Mouse (Mus musculus): ENCODE measurements around the gene Cep104.

The Cep104 gene

GRCm38 (mm10) chr4:153974431-153975291 lies at the start of gene Cep104, which contains the start of gene Dffb:
Gene Cep104, plus strand, starts transcription at chr4:153975194.
Gene Dffb, minus strand, starts transcription at chr4:153975126.
- peak; percentile 97 to 98 for DNase-seq

DNA sequence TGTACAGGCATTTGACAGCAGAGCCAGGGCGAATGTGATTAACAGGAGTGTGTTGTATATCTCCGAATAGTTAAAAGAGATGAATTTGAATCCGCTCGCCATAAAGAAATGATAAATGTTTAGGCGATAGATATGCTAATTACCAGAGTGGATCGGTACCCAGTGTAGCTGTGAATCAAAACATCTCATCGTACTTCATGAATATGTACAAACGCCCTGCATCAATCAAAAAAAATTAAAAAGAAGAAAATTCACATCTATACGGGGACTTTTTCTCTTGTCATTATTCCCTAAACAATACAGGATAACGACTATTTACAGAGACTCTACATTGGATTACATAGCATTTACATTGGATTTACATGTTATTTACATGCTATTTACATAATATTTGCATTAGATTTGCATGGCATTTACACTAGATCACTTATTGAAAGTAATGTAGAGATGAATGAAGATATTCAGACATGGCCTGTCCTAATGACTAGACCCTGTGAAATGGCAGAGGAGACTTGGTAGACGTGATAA lies 46.2 kb upstream of the Cep104 start:
- DNase-seq, result no peak

- DNase-seq, result no peak
These were observed 45.6 kb upstream of the Cep104 start for GRCm38 (mm10) chr4:153929425-153929824.

DNA sequence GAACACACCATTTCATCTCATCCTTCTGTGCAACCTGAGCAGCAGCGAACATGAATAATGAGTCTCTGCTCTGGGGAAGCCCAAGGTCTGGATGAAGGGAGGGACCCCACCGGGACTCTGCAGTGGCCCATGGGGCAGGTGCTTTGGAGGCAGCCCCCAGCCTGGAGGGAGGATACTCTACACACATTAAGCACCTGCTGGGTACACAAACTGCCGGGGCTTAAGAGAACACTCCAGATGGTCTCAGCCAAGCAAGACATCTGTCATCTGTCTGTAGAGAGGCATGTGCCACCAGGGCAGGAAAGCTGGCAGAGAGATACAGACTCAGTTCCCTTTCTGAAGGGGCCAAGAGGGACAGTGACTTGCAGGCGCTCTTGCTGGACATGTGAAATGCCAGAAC lies 45.1 kb upstream of the Cep104 start:
- DNase-seq, result peak; percentile 61 to 73

DNA sequence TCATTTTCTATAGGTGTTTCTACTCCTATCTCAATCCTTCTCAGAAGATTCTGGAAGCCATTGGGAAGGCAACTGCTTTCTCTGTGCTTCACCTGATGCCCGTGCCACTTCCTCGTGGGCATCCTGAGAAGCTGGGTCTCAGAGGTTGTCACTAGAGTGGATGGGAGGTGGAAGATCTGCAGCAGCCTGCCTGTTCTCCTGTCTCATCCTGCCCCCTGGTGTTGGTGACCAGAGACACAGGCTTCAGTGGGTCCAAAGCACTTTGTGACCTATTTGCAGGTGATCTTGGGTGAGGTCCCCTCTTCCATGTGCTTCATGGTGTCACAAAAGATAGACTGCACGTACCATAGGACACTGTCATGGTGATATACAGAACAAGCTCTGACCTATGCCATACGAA lies 31.8 kb upstream of the Cep104 start:
- peak; percentile 88 to 89 for DNase-seq

- DNase-seq, result peak; percentile 48 to 66
These were observed 30.7 kb upstream of the Cep104 start for GRCm38 (mm10) chr4:153944261-153944660.

DNA sequence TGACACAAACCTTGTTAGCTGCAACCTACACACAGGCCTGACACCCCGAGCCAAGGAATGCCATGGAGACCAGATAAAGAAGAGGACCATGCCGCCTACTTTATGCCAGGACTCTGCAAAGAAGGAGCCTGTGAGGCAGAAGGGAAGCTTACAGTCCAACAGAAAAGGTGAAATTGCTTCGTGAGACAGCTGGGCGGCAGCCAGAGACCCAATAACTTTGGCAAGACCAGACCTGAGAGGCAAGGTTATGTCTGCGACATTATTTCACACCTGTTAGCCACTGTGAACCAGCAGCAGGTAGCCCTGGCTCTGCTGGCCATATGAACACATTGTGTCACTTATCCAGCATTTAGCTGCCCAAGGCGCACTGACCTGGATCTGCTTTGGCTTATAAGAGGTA lies 29.3 kb upstream of the Cep104 start:
- DNase-seq, result peak; percentile 73 to 78

- DNase-seq, result no peak
These were observed 24.6 kb upstream of the Cep104 start for GRCm38 (mm10) chr4:153950372-153950771.

GRCm38 (mm10) chr4:153951150-153951549 lies 23.8 kb upstream of the Cep104 start:
- no peak for DNase-seq

DNA sequence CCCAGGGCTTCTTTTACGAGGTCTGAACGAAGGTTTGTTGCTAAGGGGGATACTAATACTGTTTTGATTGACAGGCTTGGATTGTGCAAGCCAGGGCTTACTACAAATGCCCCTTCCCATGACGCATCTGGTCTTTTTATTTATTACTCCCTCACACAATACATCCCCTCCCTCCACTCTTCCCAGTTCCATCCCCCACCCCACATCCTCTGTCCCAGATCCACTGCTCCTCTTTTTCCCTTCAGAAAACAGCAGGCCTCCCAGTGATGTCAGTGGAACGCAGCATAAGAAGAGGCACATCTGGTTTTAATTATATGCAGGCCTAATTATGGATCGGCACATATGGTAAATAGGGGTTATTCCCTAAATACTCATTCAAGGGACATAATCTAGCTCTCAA lies 23.3 kb upstream of the Cep104 start:
- DNase-seq, result no peak

GRCm38 (mm10) chr4:153955651-153956050 lies 19.3 kb upstream of the Cep104 start:
- DNase-seq, result peak; percentile 80 to 86

DNA sequence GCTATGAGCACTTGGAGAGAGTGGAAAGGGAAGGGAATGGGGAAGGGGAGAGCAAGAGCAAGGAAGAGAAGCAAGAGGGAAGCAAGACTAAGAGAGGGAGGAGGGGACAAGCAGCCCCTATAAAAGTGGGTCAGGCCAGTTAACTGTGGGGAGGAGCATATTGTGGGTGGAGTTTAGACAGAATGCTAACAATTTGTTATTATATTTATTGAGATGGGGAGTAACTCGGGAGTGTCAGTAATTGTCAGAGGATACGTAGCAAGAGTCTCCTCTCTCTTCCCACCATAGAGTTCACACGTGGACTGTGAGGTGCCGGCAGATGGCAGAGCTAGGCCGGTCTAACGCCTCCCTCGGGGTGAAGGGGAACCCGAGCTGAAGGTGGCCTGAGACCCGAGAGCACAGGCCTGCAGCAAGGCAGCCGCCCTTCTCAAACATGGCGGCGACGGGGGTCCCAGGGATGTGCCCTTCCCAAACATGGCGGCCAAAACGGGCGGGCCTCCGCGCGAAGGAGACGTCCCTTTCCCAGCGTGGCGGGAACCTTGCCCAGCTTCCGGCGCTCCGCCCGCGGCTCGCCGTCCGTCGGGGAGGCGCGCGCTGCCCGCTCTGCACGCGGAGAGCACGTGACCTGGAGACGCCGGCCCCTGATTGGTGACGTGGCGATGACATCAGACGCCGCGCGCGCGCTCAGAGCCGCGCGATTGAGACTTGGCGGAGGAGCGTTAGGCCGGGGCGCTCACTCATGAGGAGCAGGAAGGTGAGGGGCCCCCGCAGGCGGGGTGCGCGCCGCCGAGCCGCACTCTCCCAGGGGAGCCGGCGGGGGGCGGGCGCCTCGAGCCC lies 18.2 kb upstream of the Cep104 start, which contains the start of gene A430005L14Rik:
Gene A430005L14Rik (plus strand): TSS at position 669 of the 837 bp plus-strand sequence.
- peak; percentile 99 to 100 for DNase-seq

DNA sequence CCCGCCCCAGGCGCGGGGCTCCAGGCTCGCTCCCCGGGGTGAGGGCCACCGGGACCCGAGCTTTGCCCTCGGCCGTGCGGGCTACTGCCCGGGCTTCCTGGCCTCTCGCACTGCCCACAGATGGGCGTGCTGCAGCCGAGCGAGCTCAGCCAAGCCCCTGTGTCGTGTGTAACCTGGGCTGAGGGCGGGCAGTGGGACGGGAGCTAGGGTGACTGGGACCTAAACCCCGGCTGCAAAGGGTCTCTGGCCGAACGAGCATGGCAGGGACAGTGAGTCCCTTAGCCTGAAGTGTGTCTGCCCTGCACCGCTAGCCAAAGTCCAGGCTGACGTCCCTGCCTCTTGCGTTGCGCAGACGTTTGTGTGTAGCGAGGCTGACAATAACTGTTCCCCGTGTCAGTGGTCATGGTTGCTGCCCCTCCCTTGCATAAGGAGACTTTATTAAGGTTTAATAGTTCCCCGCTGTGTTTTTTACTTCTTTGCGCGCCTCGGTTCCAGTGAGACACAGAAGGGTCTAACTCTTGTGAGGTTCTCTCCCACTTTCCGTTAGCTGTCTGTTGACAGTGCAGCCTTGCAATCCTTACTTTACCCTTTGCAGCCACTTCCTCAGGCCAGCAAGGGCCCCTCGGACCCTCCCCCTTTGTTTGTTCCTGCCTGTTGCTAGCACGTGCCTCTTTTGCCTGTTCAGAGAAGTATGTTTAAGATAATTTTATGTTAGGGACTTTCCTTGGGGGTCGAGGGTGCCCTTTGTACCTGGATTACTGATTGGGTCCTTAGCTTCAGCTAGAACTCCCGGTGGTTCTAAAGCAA lies 17.3 kb upstream of the Cep104 start:
- DNase-seq, result no peak

DNA sequence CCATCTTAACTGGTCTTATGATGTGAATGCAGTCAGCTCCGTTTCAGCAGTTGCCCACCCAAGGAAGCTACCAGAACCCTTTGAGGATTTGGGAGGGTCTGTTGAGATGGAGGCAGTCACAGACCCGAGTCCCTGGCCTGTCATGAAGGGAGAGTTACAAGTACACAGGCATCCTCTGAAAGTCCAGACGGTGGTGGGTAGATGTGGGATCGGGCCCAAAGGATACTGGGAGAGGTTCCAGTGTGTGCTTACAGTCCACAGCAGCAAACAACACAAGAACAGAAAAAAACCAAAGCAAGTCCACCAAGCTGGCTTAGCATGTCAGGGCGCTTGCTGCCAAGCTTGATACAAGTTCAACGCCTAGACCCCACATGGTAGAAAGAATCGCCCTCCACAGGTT lies 12.4 kb upstream of the Cep104 start:
- DNase-seq, result no peak

GRCm38 (mm10) chr4:153966651-153967050 lies 8.3 kb upstream of the Cep104 start:
- DNase-seq, result peak; percentile 44

DNA sequence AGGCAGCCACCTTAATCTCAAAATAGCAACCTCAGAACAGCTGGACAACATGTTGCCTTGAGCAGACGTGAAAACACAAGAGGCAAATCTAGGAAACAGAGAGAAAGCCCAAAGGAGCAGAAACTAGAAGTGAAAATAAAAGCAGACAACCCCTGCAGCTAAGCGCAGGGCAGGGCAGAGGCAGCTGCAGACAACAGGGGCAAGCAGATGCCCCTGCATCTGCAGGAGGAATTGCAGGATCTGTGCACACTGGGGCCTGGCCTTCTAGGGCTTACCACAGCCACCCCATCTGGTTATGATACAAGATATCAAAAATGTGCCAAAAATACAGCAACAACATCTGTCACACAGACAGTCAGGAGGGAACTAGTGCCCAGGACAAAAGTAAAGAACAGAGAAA lies 7.4 kb upstream of the Cep104 start:
- DNase-seq, result no peak

DNA sequence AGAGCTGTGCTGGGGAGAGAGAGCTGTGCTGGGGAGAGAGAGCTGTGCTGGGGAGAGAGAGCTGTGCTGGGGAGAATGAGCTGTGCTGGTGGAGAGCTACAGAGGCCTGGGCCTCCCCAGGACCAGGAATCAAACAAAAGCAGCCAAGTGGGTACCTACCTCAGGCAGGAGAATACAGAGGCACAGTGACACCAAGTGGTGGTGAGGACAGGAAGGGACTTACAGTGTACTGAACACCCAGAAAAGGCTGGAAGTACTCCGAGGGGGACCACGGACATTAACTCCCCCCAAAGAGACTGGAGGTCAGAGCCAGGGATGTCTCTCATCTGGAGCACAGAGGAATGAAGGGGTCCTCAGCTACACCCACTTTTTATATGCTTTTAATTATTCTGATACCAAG lies 6.9 kb upstream of the Cep104 start:
- DNase-seq, result no peak

- no peak for DNase-seq
These were observed 283 bp downstream of the Cep104 start for GRCm38 (mm10) chr4:153975292-153975662.

DNA sequence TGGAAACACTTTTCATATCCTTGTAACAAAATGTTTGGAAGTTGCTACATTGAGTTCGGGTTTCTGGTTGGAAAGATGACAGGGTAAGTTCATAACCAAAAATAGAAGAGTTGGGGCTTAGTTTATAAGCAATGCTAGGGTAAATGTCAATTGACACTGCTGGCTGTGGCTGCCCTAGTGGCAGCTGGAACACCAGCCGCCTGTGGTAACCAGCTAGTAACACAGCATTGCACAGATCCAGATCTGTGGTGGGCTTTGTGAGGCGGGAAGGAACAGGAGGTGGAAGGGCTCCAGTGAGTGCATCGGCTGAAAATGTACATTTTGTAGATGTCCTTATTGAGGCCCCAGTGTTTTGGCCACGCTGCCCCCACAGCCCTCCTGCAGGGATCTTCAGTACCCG lies 774 bp downstream of the Cep104 start:
- DNase-seq, result no peak

DNA sequence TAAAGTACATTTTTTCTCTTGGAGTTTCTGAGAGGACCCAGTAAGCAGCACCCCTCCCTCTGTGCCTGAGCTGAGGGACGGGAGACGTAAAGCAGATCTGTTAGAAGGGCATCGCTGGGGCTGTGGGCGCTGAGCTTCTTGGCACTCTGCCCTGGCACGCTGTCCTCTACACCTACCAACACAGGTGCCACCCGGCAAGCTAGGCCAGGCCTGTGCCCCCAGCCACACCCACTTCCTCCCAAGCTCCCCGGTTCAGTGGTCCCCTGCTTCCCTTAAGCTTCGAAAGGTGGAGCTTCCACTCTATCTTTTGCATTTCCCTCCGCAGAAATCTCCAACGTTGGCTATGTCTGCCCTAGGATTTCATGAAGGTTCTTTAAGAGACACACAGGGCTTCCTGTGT lies 4.2 kb downstream of the Cep104 start:
- no peak for DNase-seq

- DNase-seq, result no peak
These were observed 5.5 kb downstream of the Cep104 start for GRCm38 (mm10) chr4:153980470-153980869.

- DNase-seq, result peak in 1 of 2 experiments; percentile 25
These were observed 17.7 kb downstream of the Cep104 start for GRCm38 (mm10) chr4:153992715-153993114.

DNA sequence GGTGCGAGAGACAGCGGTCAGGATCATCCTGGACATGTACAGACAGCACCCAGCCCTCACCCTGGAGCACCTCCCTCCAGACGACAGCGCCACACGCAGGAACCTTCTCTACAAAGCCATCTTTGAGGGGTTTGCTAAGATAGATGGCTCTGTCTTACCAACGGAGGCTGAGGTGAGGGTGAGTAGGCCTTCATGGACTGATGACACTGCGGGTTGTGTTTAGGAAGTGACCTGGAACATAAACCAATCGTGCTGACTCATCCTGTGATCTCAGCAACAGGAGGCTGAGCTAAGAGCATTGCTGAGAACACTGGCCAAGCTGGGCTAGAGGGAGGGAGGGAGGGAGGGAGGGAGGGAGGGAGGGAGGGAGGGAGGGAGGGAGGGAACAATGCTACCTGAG lies 18.5 kb downstream of the Cep104 start:
- no peak for DNase-seq

Measured in cerebellum, postnatal 10 days (tissue).